Mouse (Mus musculus) common myeloid progenitor, adult 5-6 weeks (primary cell): ENCODE measurements at regions not wholly inside any gene's neighbourhood (a gene's known extent, or its start where the extent isn't known, plus 50 kb on each side); places are given as distances from the start of the nearest gene placed in this dataset.

Experiments
- ATAC-seq: replicated peaks from 2 replicates; pipeline ENCODE4 v1.8.0; 2016; ENCODE audit warnings: low read depth, mild to moderate bottlenecking, moderate TSS enrichment, inconsistent platforms; ENCODE audit not compliant: poor library complexity, severe bottlenecking

GRCm38 (mm10) chr2:57905184-57905583 is 92.5 kb upstream of the Galnt5 start:
- no peak for ATAC-seq

DNA sequence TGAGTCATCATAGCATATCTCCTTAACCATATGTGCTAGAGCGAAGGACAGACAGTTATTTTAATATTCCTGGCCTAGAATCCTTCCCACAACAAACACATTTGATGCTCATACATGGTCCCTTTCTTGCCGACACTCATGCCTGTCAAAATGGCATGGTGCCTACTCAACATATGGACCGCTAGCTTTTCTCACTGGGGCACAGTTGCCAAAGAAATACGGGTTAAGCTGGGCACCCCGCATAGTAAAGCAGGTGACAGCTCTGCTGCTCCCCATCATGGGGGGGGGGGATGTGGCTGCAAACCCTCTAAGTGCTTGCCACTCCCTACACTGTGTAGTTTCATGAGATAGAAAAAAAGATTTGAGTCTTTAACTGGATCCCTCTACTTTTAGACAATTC is 90.7 kb upstream of the Galnt5 start:
- no peak for ATAC-seq

DNA sequence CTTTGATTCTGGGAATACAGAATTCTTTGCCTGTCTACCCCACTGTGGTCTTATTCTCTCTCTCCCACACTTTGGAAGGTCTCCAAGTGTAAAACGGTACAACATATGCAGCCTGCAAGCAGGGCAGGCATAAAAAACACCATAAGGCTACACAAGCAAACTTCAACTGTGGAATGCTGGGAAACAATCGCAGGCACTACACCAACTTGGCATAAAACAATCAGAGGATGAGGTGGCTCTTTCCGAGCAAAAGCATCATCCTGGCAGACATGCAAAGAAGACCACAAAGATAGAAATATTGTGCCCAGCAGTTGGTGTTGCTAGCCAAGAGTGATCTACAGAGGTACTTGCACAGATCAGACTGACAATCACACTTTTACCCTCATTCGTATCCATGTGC is 88.0 kb upstream of the Galnt5 start:
- ATAC-seq, result no peak

- ATAC-seq, result no peak
Measured at GRCm38 (mm10) chr2:57916375-57917023, 81.2 kb upstream of the Galnt5 start.

GRCm38 (mm10) chr2:57917721-57918120 is 80.0 kb upstream of the Galnt5 start:
- ATAC-seq, result no peak

GRCm38 (mm10) chr2:57919102-57919731 is 78.5 kb upstream of the Galnt5 start:
- peak; percentile 76 for ATAC-seq

DNA sequence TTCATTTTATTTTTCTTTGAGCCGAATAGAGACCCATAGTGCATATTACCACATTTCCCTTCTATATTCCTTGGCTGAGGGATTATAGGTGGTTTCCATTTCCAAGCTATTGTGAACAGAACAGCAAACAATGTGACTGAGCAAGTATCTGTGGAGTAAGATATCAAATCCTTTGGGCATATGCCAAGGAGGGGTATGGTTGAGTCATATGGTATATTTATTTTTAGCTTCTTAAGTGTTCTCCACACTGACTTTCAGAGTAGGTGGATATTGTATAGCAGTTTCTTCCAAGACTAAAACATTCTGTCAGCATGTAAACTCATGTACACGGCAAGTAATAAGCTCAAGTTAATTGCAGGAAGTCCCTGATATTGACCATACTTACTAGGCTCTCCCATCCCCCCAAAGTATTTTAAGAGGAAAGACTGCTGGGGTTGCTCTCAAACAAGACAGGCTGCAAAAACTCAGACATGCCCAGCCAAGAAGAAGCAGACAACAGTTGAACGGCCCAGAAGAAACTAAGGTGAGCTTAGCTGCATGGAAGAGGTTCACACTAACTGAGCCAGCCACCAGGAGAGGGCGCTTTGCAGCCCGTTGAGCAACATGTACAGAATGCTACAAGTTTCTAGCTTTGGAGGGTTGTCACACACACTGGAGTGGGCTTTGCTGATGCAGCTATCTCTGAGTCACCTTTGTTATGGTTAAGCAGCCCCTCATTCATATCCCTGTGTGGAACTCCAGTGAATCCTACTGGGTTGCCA is 63.4 kb upstream of the Galnt5 start:
- 0 out of 2 replicates have a peak, but pooled peaks have one; percentile 39 for ATAC-seq
